Mouse (Mus musculus): ENCODE measurements around the gene Ptprm.

DNA sequence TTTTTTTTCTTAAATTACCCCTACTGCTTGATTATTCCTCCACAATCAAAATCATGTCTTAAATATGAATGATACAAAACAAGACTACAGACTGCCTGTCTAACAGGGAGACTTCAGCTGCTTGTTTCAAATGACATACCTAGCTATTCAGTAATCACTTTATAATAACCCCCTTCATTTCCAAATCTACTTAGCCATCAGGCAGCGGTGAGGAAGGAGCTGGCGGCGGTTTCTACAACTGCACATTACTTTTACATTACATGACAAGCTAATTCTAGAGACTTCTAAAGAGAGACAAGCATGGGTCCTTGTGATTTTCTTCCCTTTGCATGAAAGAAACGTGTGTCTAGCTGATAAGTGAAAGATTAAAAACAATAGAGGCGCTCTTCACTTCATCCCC lies 377.8 kb downstream of the Ptprm start:
- TF ChIP-seq POLR2A (IDR thresholded peaks at IDR 0.05; ENCODE audit: borderline replicate concordance, extremely low read depth, insufficient read depth, insufficient read length, poor library complexity, severe bottlenecking) (no peak), CTCF (IDR thresholded peaks at IDR 0.05; ENCODE audit: borderline replicate concordance, extremely low read depth, insufficient read depth, insufficient read length) (no peak)

Data from brain, embryonic 14.5 days (tissue).